ENCODE assay signal across 9 mouse cellular contexts in genomic region chr8:12871461-12871860, GRCm38 (mm10). TPM values are rescaled to one million over a fixed set of nuclear protein-coding genes. Genes with fewer than 3 reads are reported as not detected.
DNase-seq lines count a peak whose midpoint lies in the region; ATAC-seq and TF ChIP-seq lines count a peak whose summit lies in the region.
"Had no signal": no experiment of that assay in that cellular context is flagged by ENCODE, and none has a peak within 500 bp of the region (broad histone marks: within the 10 kb centered on the region; RNA-seq: fewer than 3 reads in every experiment).

No protein-coding gene starts in this region.

- H3K4me3 ChIP-seq in lung, postnatal 0 days (ENCODE audit: low read depth, low read length): no peak overlapping the region
- H3K4me3 ChIP-seq in forebrain, embryonic 10.5 days: peak overlapping the region; percentile 27
- no peak overlapping the region for H3K4me3 ChIP-seq in hindbrain, postnatal 0 days (ENCODE audit: low read length)

- no peaks in the 10 kb centered on the region for H3K36me3 ChIP-seq in lung, postnatal 0 days (ENCODE audit: insufficient read depth, low read length)
- H3K36me3 ChIP-seq in forebrain, embryonic 10.5 days (replicated peaks): no peaks in the 10 kb centered on the region
- H3K36me3 ChIP-seq in hindbrain, postnatal 0 days (ENCODE audit: insufficient read depth, low read length): no peaks in the 10 kb centered on the region

- peak; percentile 36 for DNase-seq in lung, postnatal 0 days (ENCODE audit: low spot score)
- no peak for DNase-seq in lung, postnatal 36 days
- DNase-seq in forebrain, embryonic 10.5 days (ENCODE audit: extremely low spot score, low spot score): peak; percentile 78
- peak; percentile 60 for DNase-seq in hindbrain, postnatal 0 days (ENCODE audit: low spot score)
- DNase-seq in testis, postnatal 14 days (ENCODE audit: low spot score): no peak

- WGBS in lung, postnatal 0 days: 14% methylated on average over 5 of the region's 5 CpGs
- WGBS in forebrain, embryonic 10.5 days: 2% methylated on average over 5 of the region's 5 CpGs
- WGBS in hindbrain, postnatal 0 days: 8% methylated on average over 5 of the region's 5 CpGs

- peaks cover 4% of the 10 kb centered on the region; the same call in 1 of the 2 replicates for H3K4me1 ChIP-seq in lung, postnatal 0 days (ENCODE audit: insufficient read depth, low read depth, low read length)
- H3K4me1 ChIP-seq in forebrain, embryonic 10.5 days: peaks cover 74% of the 10 kb centered on the region
- peaks cover 8% of the 10 kb centered on the region for H3K4me1 ChIP-seq in hindbrain, postnatal 0 days (ENCODE audit: insufficient read depth, low read length)

- no peak overlapping the region for H3K27ac ChIP-seq in lung, postnatal 0 days (ENCODE audit: low read length)
- peak overlapping the region; percentile 93 for H3K27ac ChIP-seq in forebrain, embryonic 10.5 days
- peak overlapping the region; percentile 51 for H3K27ac ChIP-seq in hindbrain, postnatal 0 days
- H3K27ac ChIP-seq: stomach, postnatal 0 days had no signal

- TF ChIP-seq EP300 in lung, postnatal 0 days (IDR thresholded peaks at IDR 0.05): no peak

- no peak overlapping the region for H3K4me2 ChIP-seq in lung, postnatal 0 days (replicated peaks; ENCODE audit: low read depth, low read length)
- no peak overlapping the region for H3K4me2 ChIP-seq in hindbrain, postnatal 0 days (ENCODE audit: low read depth, low read length)

- no peak overlapping the region for H3K9ac ChIP-seq in lung, postnatal 0 days (replicated peaks; ENCODE audit: low read depth)
- H3K9ac ChIP-seq in hindbrain, postnatal 0 days (replicated peaks; ENCODE audit: low read length): no peak overlapping the region

- no peak for TF ChIP-seq CTCF in lung, postnatal 0 days (IDR thresholded peaks at IDR 0.05)
- TF ChIP-seq CTCF in hindbrain, postnatal 0 days (IDR thresholded peaks at IDR 0.05; ENCODE audit: low read depth): no peak

- H3K9me3 ChIP-seq in lung, postnatal 0 days (ENCODE audit: low read length): no peaks in the 10 kb centered on the region
- H3K9me3 ChIP-seq in forebrain, embryonic 10.5 days: no peaks in the 10 kb centered on the region
- H3K9me3 ChIP-seq in hindbrain, postnatal 0 days (ENCODE audit: low read length): no peaks in the 10 kb centered on the region

- H3K27me3 ChIP-seq in lung, postnatal 0 days (replicated peaks; ENCODE audit: insufficient read depth, low read length): no peaks in the 10 kb centered on the region
- H3K27me3 ChIP-seq in forebrain, embryonic 10.5 days (ENCODE audit: poor library complexity, severe bottlenecking): peaks cover 28% of the 10 kb centered on the region; the same call in 1 of the 2 replicates
- no peaks in the 10 kb centered on the region for H3K27me3 ChIP-seq in hindbrain, postnatal 0 days (ENCODE audit: insufficient read depth, low read length)

- ATAC-seq in lung, postnatal 0 days: peak; percentile 19
- ATAC-seq in hindbrain, postnatal 0 days: peak; percentile 71
- ATAC-seq in monocyte, adult 5-6 weeks (replicated peaks; ENCODE audit: insufficient number of reproducible peaks, low FRiP score, low TSS enrichment, poor library complexity, severe bottlenecking): no peak
- ATAC-seq in granulocyte monocyte progenitor cell, adult 5-6 weeks (replicated peaks; ENCODE audit: poor library complexity, severe bottlenecking): no peak
- ATAC-seq: intestine, embryonic 16.5 days had no signal

RNA-seq across cellular contexts. Expression of gene Mcf2l, which starts 2.1 kb away (rescaled TPM):
- polyA plus RNA-seq in lung, postnatal 0 days (2015; fragmentation: Nextera tagmentation; extraction: Ambion mirVana): 12.9 and 16.8 TPM in 2 replicates
- polyA plus RNA-seq in forebrain, embryonic 10.5 days (2016; fragmentation: Nextera tagmentation; extraction: Ambion mirVana): 26.3 and 32.5 TPM in 2 replicates
- 298 and 316 TPM in 2 replicates for total RNA-seq in hindbrain, postnatal 0 days (2014; rRNA removed)
- 94.1 and 94.2 TPM in 2 replicates for polyA plus RNA-seq in hindbrain, postnatal 0 days (2015; fragmentation: Nextera tagmentation; extraction: Ambion mirVana)
- total RNA-seq in monocyte, adult 5-6 weeks (2017): 3.3 to 9.0 TPM (median 5.8 TPM) in 3 replicates
- total RNA-seq in granulocyte monocyte progenitor cell, adult 5-6 weeks (2014; fragmentation: Nextera tagmentation): 19.5 and 19.8 TPM in 2 replicates
- 16.2 and 16.4 TPM in 2 replicates for total RNA-seq in granulocyte monocyte progenitor cell, adult 5-6 weeks (2017)

Comparison
In these comparisons a context has a peak if more than half of its experiments do, and no peak if none do; other contexts are left out.
1. DNase-seq: peak in lung, postnatal 0 days (single experiment), forebrain, embryonic 10.5 days (single experiment) and hindbrain, postnatal 0 days (single experiment); none in lung, postnatal 36 days (single experiment) and testis, postnatal 14 days (single experiment).
2. ATAC-seq: peak in lung, postnatal 0 days (single experiment) and hindbrain, postnatal 0 days (single experiment); none in monocyte, adult 5-6 weeks (single experiment) and granulocyte monocyte progenitor cell, adult 5-6 weeks (single experiment).
3. RNA of gene Mcf2l, which starts 2.1 kb away (total RNA-seq): 298 to 316 TPM in hindbrain, postnatal 0 days; 16.2 to 19.8 TPM in granulocyte monocyte progenitor cell, adult 5-6 weeks and 3.3 to 9.0 TPM in monocyte, adult 5-6 weeks; every median in the first group is over 10 times any median in the second.